Mouse (Mus musculus): ENCODE results near the gene Spg11.

Spg11 gene

GRCm38 (mm10) chr2:122117961-122118958, at the start of gene Spg11:
Gene Spg11, minus strand, starts transcription at chr2:122118386.
- peak; percentile 99 for DNase-seq (ENCODE audit: low read depth, low spot score)

- peak; percentile 68 for DNase-seq (ENCODE audit: low read depth, low spot score)
These were observed 46.1 kb upstream of the Spg11 start for GRCm38 (mm10) chr2:122164293-122164692.

- DNase-seq (ENCODE audit: low read depth, low spot score) = peak; percentile 67
These were observed 45.4 kb upstream of the Spg11 start for GRCm38 (mm10) chr2:122163430-122164195.

DNA sequence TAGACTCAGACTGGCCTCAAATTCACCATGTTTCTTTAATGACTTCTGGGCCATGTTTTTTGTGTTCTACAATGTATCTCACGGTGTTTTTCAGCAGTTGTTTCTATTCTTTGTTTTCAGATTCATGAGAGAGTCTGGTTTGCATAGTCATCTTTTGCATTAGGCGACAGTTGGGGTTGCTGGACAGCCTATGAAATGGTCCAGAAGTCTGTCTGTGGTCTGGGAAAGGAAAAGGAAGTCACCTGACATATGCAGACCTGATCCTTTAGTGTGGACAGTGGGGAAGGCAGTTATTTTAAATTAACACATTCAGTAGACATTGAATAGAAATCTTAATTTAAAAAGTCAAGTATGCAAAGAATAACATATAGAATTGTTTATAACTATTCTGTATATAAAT, 44.3 kb upstream of the Spg11 start:
- DNase-seq (ENCODE audit: low read depth, low spot score) = no peak

- DNase-seq (ENCODE audit: low read depth, low spot score) = peak; percentile 11
These were observed 43.4 kb upstream of the Spg11 start for GRCm38 (mm10) chr2:122161542-122161941.

DNA sequence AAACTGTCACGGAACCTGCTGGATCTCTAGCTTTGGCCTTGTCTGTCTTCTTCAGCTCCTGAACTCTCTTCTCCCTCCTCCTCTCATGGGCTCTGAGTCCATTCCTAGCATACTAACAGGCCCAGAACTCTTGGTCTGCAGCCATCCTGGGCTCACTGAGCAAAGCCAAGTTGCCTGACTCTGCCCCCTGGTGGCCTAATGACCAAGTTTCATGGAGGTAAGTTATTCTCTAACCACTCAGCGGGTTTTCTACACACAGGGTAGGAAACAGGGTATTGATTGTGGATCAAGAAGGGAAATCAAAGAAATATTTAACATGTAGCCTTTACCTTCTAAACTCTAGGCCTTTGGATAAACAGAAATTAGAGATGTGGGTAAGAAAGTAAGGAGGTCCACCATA, 42.5 kb upstream of the Spg11 start, which contains the start of gene Trim69:
Trim69 (plus strand) TSS at position 21 of the 400 bp plus-strand sequence.
- DNase-seq (ENCODE audit: low read depth, low spot score) = peak; percentile 87

DNA sequence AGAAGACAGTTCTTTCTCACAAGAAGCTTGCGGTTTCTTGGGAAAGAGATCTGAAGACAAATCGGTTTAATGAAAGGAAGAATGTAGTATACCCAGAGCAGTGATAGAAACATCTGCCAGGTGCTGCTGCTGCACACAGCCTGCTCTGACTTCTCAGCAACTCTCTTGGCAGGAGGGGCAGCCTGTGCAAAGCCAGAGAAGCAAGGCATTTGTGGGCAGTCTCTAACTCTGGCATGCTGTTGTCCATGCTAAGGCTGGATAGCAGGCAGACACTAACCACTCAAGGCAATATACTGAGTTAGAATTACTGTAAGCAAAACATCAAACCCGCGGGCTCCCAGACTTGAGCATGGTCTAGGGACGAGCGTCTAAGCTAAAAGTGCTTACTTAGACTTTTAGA, 41.5 kb upstream of the Spg11 start:
- DNase-seq (ENCODE audit: low read depth, low spot score) = no peak

DNA sequence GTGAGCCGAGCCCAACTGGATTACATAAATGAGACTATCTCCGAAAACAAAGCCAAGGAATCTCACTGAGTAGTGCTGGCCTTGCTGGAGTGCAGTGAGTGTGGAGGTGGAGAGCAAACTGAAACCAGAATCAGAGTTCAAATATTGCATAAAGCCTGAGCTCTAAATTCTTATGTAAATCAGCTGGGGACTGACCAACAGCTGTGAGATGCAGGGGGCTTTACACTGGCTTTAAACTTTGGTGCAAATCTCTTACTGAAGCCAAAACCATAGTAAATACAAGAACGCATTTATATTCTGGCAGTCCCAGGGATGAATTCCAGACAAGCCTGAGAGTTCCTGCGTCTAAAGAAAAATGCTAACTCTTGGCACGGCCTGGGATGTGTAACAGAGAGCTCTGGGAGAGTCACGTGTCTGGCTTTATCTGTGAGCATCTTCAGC, 40.2 kb upstream of the Spg11 start:
- DNase-seq (ENCODE audit: low read depth, low spot score) = peak; percentile 15

GRCm38 (mm10) chr2:122157561-122157960, 39.4 kb upstream of the Spg11 start:
- DNase-seq (ENCODE audit: low read depth, low spot score) = no peak

DNA sequence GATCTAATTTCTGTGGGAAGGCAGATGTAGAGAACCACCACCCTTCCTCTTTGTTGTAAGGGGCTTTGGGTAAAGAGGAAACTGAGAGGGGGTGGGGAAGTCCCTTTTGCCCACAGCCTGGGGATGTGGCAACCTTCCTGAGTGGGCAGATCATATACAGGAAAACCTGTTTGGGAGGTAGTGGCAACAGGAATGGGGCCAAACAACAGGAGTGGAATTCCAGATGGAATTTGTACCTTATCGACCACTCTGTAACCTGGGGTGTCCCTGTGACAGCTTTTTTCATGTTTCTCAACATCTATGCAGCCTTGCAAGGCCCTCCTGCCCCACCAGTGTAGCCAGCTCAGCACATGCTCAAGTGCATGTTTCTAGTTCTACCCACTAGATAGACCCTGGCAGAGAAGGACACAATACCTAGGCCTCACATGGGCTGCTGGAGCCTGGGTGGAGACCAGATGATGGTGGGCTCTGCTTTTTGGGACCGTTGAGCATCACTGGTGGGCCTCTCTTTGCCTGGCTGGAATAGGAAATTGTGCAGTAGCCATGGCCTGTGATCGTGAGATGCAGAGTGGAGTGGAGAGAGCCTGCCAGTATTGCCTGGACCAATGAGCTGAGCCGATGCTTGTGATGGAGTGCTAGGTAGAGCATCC, 38.0 kb upstream of the Spg11 start:
- peak; percentile 14 for DNase-seq (ENCODE audit: low read depth, low spot score)

- no peak for DNase-seq (ENCODE audit: low read depth, low spot score)
These were observed 37.1 kb upstream of the Spg11 start for GRCm38 (mm10) chr2:122155292-122155691.

- no peak for DNase-seq (ENCODE audit: low read depth, low spot score)
These were observed 36.3 kb upstream of the Spg11 start for GRCm38 (mm10) chr2:122154479-122154878.

GRCm38 (mm10) chr2:122153681-122154365, 35.6 kb upstream of the Spg11 start:
- DNase-seq (ENCODE audit: low read depth, low spot score) = no peak

DNA sequence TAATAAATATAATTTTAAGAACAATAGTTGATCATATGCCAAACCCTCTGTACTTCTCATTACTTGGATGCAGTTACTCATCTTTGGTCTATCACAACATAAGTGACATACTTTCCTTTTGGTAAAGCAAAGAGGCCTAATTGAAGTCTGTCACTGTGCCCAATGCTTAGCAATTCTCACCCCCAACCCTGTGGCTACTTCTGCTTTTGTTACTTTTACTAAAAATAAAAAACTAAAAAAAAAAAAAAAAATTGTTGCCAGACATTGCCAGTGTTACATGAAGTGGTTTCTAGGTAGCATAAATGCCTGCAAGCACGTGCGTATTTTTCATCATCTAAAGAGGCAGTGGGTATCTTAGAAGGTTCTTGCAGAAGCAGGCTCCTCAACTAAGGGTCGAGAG, 34.7 kb upstream of the Spg11 start:
- no peak for DNase-seq (ENCODE audit: low read depth, low spot score)

DNA sequence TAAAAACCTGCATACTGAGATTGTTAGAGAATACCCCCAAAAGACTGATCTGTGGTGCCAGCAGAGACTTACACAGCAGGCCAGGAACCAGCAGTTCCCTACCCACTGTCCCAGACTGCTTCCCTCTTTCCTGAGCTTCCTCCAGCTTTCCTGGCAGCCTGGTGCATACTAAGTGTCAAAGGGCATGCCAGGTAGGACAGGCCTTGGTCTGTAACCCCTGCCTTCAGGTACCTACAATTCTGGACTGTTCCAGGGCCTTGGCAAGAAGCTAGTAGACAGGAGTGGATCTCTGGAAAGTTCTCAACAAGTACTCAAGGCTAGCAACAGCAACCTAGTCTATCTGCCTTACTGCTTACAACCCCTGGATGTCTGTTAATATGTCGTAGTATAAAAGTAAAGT, 33.0 kb upstream of the Spg11 start:
- no peak for DNase-seq (ENCODE audit: low read depth, low spot score)

GRCm38 (mm10) chr2:122149716-122150115, 31.5 kb upstream of the Spg11 start:
- DNase-seq (ENCODE audit: low read depth, low spot score) = no peak

GRCm38 (mm10) chr2:122149316-122149715, 31.1 kb upstream of the Spg11 start:
- DNase-seq (ENCODE audit: low read depth, low spot score) = no peak

GRCm38 (mm10) chr2:122148242-122148917, 30.2 kb upstream of the Spg11 start:
- peak; percentile 51 for DNase-seq (ENCODE audit: low read depth, low spot score)

GRCm38 (mm10) chr2:122147508-122148241, 29.5 kb upstream of the Spg11 start, which contains the start of gene B2m:
Gene B2m, plus strand, starts transcription at chr2:122147686.
- DNase-seq (ENCODE audit: low read depth, low spot score) = peak; percentile 97

- no peak for DNase-seq (ENCODE audit: low read depth, low spot score)
These were observed 28.5 kb upstream of the Spg11 start for GRCm38 (mm10) chr2:122146687-122147086.

Data from brain, adult 2 months (tissue).